Mouse (Mus musculus) embryo, embryonic 11 days (tissue): ENCODE data around the gene Nexn.
"Not testable (repeated sequence)": the region's sequence is repeated elsewhere in the genome, so short reads cannot be mapped to it uniquely, and the experiment has no call there.

Experiments
- DNase-seq: peaks from one replicate; pipeline ENCODE4 v3.0.0-alpha.2; 2015

Gene Nexn

DNA sequence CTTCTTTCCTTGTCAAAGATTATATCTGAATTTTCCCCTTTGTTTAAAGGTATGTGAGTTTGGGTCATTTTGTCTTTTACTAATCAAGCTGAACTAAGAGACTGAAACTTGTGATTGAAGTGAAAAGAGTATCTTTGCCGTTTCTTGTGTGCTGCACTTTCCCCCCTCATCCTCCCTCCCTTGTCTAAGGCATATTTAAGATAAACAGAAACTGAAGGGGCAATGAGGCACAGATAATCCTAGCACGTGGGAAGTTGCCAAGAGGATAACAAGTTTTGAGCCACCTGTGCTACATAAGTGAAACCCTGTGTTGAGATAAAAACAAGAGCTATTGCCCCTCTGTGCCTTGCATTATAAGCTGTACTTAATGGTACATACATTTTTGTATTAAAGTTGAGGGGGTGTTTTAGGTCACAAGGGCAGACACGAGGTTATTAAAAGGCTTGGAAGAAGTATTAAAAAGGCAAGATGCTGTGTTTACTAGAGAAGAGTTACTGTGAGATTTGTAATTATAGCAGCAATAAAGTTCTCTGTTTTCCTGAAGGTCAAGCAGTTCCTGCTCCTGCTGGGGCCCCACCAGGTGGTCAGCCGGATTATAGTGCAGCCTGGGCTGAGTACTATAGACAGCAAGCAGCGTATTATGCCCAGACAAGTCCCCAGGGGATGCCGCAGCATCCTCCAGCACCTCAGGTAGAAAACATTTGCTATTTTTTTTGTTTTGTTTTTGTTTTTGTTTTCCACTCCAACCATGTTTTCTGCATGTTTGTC is 34.6 kb downstream of the Nexn start:
- DNase-seq: no peak

GRCm38 (mm10) chr3:152229271-152229670 is 36.9 kb downstream of the Nexn start:
- DNase-seq: no peak

DNA sequence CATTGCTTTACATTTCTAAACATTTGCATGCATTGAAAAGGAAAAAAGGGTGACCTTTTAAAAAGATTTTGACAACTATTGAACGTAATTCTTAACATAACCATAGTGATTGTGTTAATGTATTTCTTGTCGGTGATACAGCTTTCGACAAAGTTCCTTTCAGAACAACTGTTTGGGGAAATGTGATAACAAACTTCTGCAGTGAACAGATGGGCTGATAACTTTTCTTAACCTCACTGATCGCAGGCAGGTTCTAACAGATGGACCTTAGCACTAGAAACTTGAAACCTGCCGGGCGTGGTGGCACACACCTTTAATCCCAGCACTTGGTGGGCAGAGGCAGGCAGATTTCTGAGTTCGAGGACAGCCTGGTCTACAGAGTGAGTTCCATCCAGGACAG is 37.3 kb downstream of the Nexn start:
- DNase-seq: no peak

DNA sequence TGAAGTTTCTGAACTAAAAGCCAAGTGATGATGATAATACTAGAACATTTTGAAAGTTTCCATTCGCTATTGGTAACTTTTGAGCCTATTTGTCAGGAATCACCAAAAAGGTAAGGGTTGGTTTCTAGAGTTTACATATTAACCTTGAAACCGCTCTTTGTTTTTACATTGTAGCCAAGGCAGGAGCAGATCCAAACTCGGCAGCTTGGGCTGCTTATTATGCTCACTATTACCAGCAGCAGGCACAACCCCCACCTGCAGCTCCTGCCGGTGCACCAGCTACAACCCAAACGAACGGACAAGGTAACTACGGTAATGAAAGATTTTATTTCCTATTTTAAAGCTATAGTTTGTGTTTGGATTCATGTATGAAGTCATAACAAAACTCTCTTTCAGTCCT is 40.2 kb downstream of the Nexn start:
- no peak for DNase-seq

GRCm38 (mm10) chr3:152224918-152225317 is 41.2 kb downstream of the Nexn start:
- DNase-seq: no peak

GRCm38 (mm10) chr3:152213416-152213815 is 52.7 kb downstream of the Nexn start:
- no peak for DNase-seq

GRCm38 (mm10) chr3:152211731-152212279 is 54.3 kb downstream of the Nexn start:
- DNase-seq: no peak

- DNase-seq: peak; percentile 73
Observed at GRCm38 (mm10) chr3:152210728-152211391, 55.3 kb downstream of the Nexn start.

DNA sequence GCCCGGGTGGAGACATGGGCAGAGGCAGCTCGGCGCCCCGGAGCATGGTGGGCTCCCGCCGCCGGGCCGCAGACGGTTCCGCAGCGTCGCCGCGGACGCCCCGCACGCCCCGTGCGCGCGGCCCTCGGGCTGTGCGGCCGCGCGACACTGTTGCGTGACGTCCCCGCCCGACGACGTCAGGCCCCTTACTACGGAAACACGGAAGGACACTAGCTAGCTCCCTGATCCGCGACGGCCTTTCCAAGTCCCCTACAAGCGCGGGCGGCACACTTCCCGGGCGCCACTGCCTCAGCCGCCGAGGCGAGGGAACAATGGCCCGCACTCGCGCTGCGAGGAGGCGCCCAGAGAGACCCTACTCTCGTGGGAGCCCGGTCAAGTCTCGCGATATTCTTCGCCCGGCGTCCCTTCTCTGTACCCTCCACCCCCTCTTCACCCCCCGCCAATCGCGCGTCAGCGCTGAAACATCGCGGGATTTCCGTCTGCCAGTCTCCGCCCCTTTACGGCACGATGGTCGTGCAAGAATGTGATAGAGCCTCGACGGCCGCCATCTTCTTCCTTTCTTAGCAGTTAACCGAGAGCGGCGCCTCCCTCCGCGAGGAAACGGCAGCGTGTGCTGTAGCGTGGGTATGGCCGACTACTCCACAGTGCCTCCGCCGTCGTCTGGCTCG is 56.0 kb downstream of the Nexn start, which contains the start of the genes Dnajb4 and Fubp1:
Gene Dnajb4, minus strand, starts transcription at position 336 of the 668 bp plus-strand sequence.
Gene Fubp1, plus strand, starts transcription at position 456 of the 668 bp plus-strand sequence.
- peak; percentile 99 for DNase-seq

DNA sequence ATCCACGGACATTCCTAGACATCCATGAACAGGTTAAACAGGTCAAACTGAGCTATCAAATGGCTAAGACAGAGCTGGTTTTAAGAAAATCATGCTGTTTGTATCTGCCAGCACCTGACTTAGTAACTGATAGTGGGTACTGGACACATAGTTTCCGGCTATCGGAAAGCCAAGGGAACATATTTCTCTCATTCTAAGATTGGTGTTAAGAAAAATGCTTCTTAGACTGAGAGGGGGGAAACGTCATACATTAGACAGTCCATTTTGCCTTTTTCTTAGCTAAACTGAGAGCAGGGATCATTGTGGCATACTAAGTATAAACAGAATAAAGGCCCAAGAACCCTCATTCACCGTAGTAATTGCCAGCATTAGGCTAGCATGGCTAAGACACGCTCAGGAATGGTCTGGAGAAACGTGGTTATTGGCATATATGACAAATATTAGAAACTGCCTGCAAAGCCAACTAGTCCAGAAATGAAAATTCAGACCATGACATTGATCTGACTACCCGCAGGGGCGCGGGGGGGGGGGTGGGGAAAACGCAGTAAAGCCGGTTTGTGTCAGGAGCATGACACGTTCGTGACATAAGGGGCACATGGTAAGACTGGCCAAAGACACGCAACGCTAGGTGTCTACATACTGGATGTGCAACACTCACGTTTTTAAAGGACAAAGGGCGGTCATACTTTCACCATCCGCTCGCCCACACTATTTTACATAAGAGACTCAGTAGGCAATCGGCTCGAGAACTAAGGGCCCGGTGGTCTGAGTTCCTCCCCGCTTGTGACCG is 56.8 kb downstream of the Nexn start:
- DNase-seq: peak; percentile 66

GRCm38 (mm10) chr3:152208096-152208885 is 57.9 kb downstream of the Nexn start:
- DNase-seq: no peak

DNA sequence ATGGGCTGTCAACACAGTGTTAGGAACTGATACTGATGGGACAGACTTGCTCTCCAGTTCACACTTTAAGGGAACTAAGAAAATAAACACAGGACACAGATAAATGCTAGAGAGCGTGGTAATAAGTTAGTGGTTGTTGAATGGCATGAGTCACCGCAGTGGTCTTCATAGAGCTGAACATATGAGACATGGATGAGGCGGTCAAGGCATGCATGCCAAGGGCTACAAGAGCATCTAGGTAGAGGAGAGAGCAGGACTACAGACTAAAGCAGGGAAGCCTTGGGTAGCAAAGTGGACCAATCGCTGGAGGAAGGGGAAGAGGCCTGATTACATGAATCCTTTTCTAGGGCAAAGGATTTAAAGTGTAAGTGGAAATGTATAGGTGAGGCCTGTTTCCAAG is 59.0 kb downstream of the Nexn start:
- DNase-seq: no peak

GRCm38 (mm10) chr3:152204577-152204976 is 61.6 kb downstream of the Nexn start:
- DNase-seq: no peak

DNA sequence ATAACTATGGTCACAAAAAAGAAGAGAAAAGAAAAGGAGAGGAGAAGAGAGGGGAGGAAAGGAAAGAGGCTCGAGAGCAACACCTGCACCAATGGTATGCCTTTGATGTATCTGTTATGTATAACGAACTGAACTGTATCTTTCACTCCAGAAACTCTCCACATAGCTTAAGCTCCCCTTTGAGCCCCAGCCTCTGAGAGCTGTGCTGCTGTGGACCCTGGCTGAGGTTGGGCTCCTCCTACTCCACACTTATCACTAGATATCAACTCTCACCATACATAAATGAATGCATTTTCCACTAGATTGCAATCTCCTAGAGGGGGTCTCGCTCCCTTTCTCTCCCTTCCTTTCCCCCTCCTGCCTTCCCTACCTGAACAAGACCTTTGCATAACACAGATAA is 62.2 kb downstream of the Nexn start:
- DNase-seq: no peak

DNA sequence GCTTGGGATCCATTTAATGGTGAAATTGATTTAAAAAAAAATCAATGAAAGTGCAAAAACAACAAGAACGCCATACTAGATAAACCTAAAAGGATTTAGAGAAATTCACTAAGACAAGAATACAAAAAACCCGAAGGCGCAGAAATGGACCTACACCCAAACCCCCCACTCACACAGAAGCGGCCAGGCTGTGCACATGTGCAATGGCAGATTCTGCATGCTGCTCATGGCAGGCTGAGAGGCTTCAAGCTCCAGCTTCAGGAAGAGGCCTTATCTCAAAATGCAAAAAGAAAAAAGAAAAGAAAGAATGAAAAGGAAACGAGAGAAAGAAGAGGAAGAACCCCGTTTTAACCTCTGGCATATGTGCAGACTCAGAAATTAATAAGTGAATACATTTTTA is 62.7 kb downstream of the Nexn start:
- DNase-seq: no peak

DNA sequence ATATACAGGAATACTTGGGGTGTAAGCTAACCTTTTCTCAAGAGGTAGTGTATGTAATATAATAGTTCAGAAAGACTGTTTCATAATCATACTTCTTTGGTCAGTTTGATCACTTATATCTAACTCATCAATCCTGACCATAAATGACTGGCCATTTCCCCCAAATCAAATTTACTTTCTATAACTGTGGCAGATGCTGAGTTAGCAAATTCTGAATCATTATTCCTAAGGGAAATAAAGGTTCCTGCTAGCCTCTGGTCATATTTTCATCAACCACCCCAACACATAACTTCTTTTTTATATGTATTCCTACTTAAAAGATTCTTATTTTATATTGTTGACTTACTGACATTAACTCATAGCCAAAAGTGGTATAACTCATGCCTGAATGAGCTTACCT is 63.2 kb downstream of the Nexn start:
- DNase-seq: no peak

GRCm38 (mm10) chr3:152201651-152202050 is 64.5 kb downstream of the Nexn start:
- no peak for DNase-seq

GRCm38 (mm10) chr3:152201181-152201580 is 65.0 kb downstream of the Nexn start:
- no peak for DNase-seq

- DNase-seq: no peak
Observed at GRCm38 (mm10) chr3:152199125-152199524, 67.0 kb downstream of the Nexn start.

DNA sequence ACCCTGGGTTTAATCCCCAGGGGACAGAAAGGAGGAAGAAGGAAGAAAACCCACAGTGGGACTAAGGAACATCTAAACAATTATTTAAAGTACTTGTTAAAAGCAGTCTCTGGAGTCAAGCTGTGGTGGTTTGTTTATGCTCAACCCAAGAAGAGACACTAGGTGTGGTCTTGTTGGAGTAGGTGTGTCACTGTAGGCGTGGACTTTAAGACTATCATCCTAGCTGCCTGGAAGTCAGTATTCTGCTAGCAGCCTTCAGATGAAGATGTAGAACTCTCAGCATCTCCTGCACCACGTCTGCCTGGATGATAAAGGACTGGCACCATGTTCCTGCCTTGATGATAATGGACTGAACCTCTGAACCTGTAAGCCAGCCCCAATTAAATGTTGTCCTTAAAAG is 68.9 kb downstream of the Nexn start:
- not testable (repeated sequence) for DNase-seq

DNA sequence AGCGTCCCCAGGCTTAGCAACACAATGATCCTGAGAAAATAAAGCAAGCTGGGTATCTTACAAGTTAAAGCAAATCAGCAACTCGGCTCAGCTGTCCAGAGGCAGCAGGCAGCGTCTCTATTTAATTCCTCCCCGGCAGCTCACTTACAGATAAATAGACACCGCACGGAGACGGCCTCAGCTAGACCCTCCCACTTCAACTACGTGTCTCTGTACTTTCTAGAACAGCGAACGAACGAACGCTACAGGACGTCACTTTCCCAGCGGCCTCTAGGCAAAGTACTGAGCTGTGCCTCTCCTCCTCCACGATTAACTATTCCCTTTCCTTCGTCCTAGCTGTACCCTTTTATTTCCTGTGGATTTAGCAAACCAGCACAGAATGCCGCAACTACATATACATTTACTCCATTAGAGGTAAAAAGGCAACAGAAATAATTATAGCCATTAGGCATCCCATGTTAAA is 72.5 kb downstream of the Nexn start:
- DNase-seq: peak; percentile 93

- DNase-seq: no peak
Observed at GRCm38 (mm10) chr3:152193177-152193576, 73.0 kb downstream of the Nexn start.
